Mouse (Mus musculus) stomach, embryonic 15.5 days (tissue): ENCODE data around the gene Rnls. TPM values are rescaled to one million over a fixed set of nuclear protein-coding genes. Genes with fewer than 3 reads are reported as not detected.
A peak's percentile ranks its signal among the peaks of the same experiment; 100 is the strongest.

Experiments
- ATAC-seq: fragments of 200-750 bp; cut with Nextera tagmentation; 2 replicates; pipeline ENCODE4 v1.8.0; 2017; ENCODE audit warnings: low read depth, moderate number of reproducible peaks, moderate TSS enrichment; ENCODE audit not compliant: insufficient read depth, low FRiP score
- H3K27ac ChIP-seq: fragments of 300-500 bp; sonication (generic); 2 replicates; pipeline ENCODE4 v1.5.1; 2015; ENCODE audit warnings: mild to moderate bottlenecking, inconsistent platforms
- H3K27me3 ChIP-seq: fragments of 300-500 bp; sonication (generic); replicated peaks from 2 replicates; pipeline ENCODE4 v1.6.1; 2015; ENCODE audit warnings: inconsistent platforms
- H3K36me3 ChIP-seq: fragments of 300-500 bp; sonication (generic); 2 replicates; pipeline ENCODE4 v1.6.1; 2015; ENCODE audit warnings: inconsistent platforms
- H3K4me1 ChIP-seq: fragments of 300-500 bp; sonication (generic); 2 replicates; pipeline ENCODE4 v1.6.1; 2015; ENCODE audit warnings: inconsistent platforms
- H3K4me2 ChIP-seq: fragments of 300-500 bp; sonication (generic); 2 replicates; pipeline ENCODE4 v1.6.1; 2015; ENCODE audit warnings: mild to moderate bottlenecking, inconsistent platforms
- H3K4me3 ChIP-seq: fragments of 300-500 bp; sonication (generic); replicated peaks from 2 replicates; pipeline ENCODE4 v1.5.1; 2015; ENCODE audit warnings: inconsistent platforms
- H3K9ac ChIP-seq: fragments of 300-500 bp; sonication (generic); 2 replicates; pipeline ENCODE4 v1.6.1; 2015; ENCODE audit warnings: inconsistent platforms
- H3K9me3 ChIP-seq: fragments of 300-500 bp; sonication (generic); 2 replicates; pipeline ENCODE4 v1.6.1; 2016; ENCODE audit warnings: inconsistent platforms
- WGBS: fragments of 180-500 bp; shearing (Covaris S2); methylation state at CpG from one replicate; pipeline ENCODE4 v1.1.7; 2015; 5-methylcytosine and 5-hydroxymethylcytosine counted together
- polyA plus RNA-seq: library from polyadenylated mRNA; unstranded; fragments of >200 nt; fragmentation: Nextera tagmentation; extraction: Ambion mirVana; gene quantifications from 2 replicates; pipeline ENCODE4 v1.2.1, GENCODE M21; 2015

The Rnls gene
- polyA plus RNA-seq, 1 experiment from 2014 or later = 7.4 TPM

DNA sequence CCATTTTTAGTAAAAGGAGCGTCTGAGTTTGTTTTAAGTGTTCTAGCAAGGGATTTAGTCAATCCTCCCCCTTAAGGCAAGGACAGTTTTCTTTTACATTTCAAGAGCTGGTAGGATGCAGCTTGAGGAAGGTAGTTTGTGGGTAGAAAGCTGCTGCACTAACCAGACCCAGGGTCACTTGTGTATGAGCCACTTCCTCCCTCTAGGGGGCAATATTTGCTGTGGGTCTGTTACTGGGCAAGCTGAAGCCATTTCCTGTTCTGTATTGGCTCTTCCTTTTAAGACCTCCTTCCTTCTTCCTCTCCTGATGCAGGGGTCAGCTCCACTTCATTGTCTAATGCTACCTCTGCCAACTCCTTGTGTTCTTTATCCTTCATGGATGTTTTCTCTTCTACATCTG lies 273.2 kb downstream of the Rnls start:
- H3K27me3 ChIP-seq = no peaks in the 10 kb centered on the region
- H3K4me3 ChIP-seq = no peak overlapping the region
- H3K4me2 ChIP-seq = no peak overlapping the region
- 83% methylated on average over 1 of the region's 1 CpGs for WGBS
- no peaks in the 10 kb centered on the region for H3K36me3 ChIP-seq
- H3K9ac ChIP-seq = no peak overlapping the region
- no peak for ATAC-seq
- no peaks in the 10 kb centered on the region for H3K4me1 ChIP-seq
- no peaks in the 10 kb centered on the region for H3K9me3 ChIP-seq
- no peak overlapping the region for H3K27ac ChIP-seq

DNA sequence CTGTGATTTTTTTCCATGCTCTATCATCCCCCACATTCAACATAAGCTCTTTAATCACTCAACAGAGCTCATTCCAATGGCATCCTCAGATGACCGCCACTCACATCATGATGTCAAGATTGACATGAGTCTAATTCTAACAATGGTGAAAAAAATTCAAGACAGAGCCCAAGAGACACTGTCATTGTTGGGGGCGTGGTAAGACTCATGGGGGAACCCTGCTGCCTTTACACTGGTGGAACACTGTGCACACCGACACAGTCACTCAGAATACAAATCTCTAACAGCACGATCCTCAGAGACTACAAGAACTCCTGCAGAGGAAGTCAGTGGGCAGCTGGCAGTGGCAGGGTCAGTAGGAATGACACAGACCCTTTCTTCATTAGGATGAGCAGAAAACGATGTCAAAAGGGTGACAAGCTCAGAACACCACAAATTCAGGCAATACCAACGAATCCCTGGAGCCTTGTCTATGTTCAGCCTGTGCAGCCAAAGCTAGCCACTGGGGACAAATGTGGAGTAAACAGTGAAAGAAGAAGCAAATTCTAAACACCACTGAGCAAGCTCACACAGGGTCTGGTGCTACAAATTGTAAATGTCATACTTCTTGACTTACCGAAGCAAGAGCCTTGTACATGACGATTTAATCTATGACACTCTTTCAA lies 277.3 kb downstream of the Rnls start:
- H3K9me3 ChIP-seq = no peaks in the 10 kb centered on the region
- H3K36me3 ChIP-seq = no peaks in the 10 kb centered on the region
- no peak for ATAC-seq
- 78% methylated on average over 8 of the region's 8 CpGs for WGBS
- no peak overlapping the region for H3K4me3 ChIP-seq
- H3K4me1 ChIP-seq = 0 out of 2 replicates have a peak, but pooled peaks cover 7% of the 10 kb centered on the region
- H3K9ac ChIP-seq = no peak overlapping the region
- no peaks in the 10 kb centered on the region for H3K27me3 ChIP-seq
- H3K4me2 ChIP-seq = no peak overlapping the region
- H3K27ac ChIP-seq = no peak overlapping the region

DNA sequence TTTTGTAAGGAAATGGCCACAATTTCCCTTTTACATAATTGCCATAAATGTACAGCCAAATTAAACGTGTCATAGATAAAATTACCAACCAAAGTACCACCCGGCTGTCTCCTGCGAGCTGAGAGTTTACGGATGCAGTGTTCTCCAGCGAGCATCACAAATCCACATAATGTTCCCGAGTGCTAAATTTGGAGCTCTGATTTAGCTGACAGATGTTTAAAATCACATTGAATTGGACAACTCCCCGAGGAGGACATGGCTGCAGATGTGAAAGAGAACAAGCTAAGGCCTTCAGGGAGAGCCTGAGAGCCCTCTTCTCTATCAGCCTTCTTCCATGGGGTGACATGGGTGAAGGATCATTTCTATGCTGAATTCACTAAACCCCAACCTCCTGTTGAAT lies 278.3 kb downstream of the Rnls start:
- H3K27me3 ChIP-seq = no peaks in the 10 kb centered on the region
- peak overlapping the region; percentile 54 for H3K27ac ChIP-seq
- no peak overlapping the region for H3K9ac ChIP-seq
- H3K4me1 ChIP-seq = 0 out of 2 replicates have a peak, but pooled peaks cover 10% of the 10 kb centered on the region
- H3K4me2 ChIP-seq = no peak overlapping the region
- no peak for ATAC-seq
- H3K9me3 ChIP-seq = no peaks in the 10 kb centered on the region
- no peaks in the 10 kb centered on the region for H3K36me3 ChIP-seq
- H3K4me3 ChIP-seq = no peak overlapping the region
- WGBS = 42% methylated on average over 7 of the region's 7 CpGs

DNA sequence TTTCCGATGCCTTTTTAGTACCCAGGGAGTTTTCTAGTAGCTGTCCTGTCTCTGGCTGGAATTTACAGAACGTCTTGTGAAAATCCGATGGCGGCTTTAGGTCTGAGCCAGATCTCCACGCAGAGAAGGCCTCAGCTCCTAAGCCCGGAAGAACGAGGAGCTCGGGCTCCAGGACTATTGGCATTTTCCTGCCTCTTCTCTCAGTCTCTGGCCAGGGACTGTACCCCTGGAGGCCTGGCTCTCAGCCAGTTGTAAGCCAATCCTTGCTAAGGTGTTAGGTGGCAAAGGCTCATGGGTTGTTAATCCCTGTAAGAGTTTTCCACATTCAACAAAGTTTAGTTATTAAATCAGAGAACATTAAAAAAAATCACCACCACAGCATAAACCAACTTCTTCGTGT lies 281.7 kb downstream of the Rnls start:
- H3K9ac ChIP-seq = no peak overlapping the region
- H3K4me1 ChIP-seq = 0 out of 2 replicates have a peak, but pooled peaks cover 10% of the 10 kb centered on the region
- H3K4me3 ChIP-seq = no peak overlapping the region
- no peak for ATAC-seq
- H3K36me3 ChIP-seq = no peaks in the 10 kb centered on the region
- H3K4me2 ChIP-seq = no peak overlapping the region
- H3K9me3 ChIP-seq = no peaks in the 10 kb centered on the region
- H3K27ac ChIP-seq = 0 out of 2 replicates have a peak overlapping the region, but pooled peaks have one; percentile 31
- WGBS = 68% methylated on average over 9 of the region's 9 CpGs
- no peaks in the 10 kb centered on the region for H3K27me3 ChIP-seq

DNA sequence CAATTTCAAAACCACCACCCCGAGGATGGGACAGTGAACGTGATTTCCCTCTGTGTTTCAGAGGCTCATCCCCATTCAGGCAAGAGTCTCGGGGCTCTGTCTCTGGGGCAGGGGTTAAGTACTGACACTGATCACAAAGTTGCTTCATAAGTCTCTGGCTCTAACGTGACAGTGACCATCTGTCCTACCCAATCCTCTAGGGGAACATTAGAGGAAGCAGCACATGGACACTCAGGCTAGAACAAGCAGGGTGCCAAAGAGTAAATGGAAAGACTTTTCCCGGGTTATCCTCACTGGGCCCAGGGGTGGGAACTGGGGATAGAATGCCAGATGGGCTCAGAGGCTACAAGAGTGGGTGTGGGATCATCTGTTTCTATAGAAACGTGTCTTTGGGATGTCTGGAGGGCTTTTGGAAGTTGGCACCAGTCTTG lies 282.1 kb downstream of the Rnls start:
- Histone ChIP-seq H3K4me2 (no peak overlapping the region), H3K27ac (0 out of 2 replicates have a peak overlapping the region, but pooled peaks have one; percentile 31), H3K9ac (no peak overlapping the region), H3K27me3 (no peaks in the 10 kb centered on the region), H3K4me1 (0 out of 2 replicates have a peak, but pooled peaks cover 10% of the 10 kb centered on the region), H3K9me3 (no peaks in the 10 kb centered on the region), H3K36me3 (no peaks in the 10 kb centered on the region), H3K4me3 (no peak overlapping the region)
- WGBS = 52% methylated on average over 6 of the region's 6 CpGs
- no peak for ATAC-seq

DNA sequence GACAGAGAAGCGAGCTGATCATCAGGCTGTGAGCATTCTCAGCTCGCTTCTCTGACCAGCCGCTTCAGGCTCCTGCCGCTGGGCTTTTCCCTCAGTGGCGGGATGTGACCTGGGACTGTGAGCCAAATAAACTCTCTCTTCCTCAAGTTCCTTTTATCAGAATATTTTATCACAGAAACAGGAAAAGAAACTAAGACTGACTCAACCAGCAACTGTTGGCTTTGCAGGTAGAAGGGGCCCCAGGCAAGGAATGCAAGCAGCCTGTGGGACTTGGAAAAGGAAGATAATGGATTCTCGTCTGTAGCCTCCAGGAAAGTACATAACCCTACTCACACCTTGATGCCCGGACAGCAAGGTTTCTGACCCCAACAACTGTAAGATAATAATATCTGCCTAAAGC lies 283.0 kb downstream of the Rnls start:
- H3K4me3 ChIP-seq = no peak overlapping the region
- ATAC-seq = no peak
- H3K27me3 ChIP-seq = no peaks in the 10 kb centered on the region
- 71% methylated on average over 7 of the region's 7 CpGs for WGBS
- H3K9ac ChIP-seq = no peak overlapping the region
- no peak overlapping the region for H3K4me2 ChIP-seq
- H3K9me3 ChIP-seq = no peaks in the 10 kb centered on the region
- no peaks in the 10 kb centered on the region for H3K36me3 ChIP-seq
- H3K27ac ChIP-seq = no peak overlapping the region
- 0 out of 2 replicates have a peak, but pooled peaks cover 10% of the 10 kb centered on the region for H3K4me1 ChIP-seq

DNA sequence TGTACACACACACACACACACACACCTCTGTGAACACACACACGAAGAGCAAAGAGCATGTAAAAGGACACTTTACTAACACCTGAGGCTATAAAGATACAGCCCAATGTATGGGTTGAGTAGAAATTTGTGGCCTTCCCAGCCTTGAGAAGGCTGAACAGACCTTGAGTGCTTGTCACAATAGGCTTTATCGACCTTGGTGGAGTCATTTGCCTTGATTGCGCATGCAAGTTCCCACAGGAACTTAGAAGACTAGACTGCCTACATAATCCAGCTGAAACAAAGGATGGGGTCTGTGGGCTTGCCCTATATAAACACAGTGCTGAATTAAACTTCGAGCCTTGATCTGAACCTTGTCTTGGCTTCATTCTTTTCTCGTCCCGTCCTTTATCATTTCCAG lies 288.2 kb downstream of the Rnls start:
- peaks cover 13% of the 10 kb centered on the region for H3K4me1 ChIP-seq
- no peak overlapping the region for H3K27ac ChIP-seq
- H3K27me3 ChIP-seq = no peaks in the 10 kb centered on the region
- H3K9ac ChIP-seq = no peak overlapping the region
- no peak overlapping the region for H3K4me3 ChIP-seq
- no peaks in the 10 kb centered on the region for H3K36me3 ChIP-seq
- ATAC-seq = no peak
- no peak overlapping the region for H3K4me2 ChIP-seq
- no peaks in the 10 kb centered on the region for H3K9me3 ChIP-seq
- WGBS = 91% methylated on average over 6 of the region's 6 CpGs

DNA sequence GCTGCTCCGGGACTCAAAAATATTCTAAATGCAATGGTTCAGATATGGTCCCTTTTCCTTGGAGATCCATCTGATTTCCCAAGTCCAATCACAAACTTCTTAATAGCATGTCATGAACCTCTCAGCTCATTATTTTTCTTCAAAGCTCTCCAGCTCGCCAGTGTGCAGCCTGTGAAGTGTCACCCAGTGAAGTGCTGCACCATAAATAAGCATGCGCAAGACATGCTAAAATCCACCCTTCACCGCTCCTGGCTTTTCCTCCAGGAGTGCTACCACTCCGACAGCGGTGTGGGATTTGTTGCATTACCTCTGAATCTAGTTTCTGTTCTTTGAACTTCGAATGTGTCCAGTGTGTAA lies 289.3 kb downstream of the Rnls start:
- ATAC-seq = no peak
- Histone ChIP-seq H3K4me1 (peaks cover 13% of the 10 kb centered on the region), H3K27me3 (no peaks in the 10 kb centered on the region), H3K9me3 (no peaks in the 10 kb centered on the region), H3K4me2 (no peak overlapping the region), H3K36me3 (no peaks in the 10 kb centered on the region), H3K27ac (no peak overlapping the region), H3K9ac (no peak overlapping the region), H3K4me3 (no peak overlapping the region)
- 52% methylated on average over 7 of the region's 7 CpGs for WGBS

DNA sequence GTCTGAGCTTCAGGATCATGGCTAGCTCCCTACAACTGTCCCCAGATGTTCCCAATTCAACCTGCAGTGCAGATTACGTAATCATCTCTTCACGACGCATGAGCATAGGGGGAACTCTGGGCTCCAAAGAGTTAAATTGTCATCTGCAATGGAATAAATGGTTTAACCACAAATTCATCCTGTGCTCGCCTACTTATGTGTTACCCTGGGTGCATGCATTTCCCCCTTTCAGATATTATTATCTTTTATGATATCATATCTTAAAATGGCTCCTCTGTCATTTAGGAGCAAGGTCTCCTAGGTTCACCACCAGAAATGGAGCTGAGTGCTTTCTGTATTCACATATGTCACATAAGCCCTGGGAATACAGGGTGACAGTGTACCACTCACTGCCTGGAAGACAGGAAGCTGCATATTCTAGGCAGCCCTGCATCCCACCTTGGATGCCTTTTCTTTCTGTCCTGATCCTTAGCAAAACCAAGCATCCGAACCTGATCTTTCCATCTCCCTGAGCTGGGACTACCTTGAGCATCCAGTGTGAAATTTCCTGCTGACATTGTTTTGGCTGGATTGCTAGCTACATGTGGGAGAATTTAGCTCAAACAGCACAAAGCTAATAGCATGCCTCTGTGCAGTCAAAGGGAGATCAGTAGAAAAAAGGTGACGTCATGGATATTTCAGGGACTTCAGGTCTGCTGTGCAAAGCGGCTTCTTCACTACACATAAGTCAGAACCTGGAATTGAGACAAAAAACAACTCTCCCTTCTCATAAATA lies 289.9 kb downstream of the Rnls start:
- H3K27ac ChIP-seq = no peak overlapping the region
- no peaks in the 10 kb centered on the region for H3K27me3 ChIP-seq
- no peaks in the 10 kb centered on the region for H3K9me3 ChIP-seq
- H3K36me3 ChIP-seq = no peaks in the 10 kb centered on the region
- no peak for ATAC-seq
- H3K4me3 ChIP-seq = no peak overlapping the region
- no peak overlapping the region for H3K4me2 ChIP-seq
- no peak overlapping the region for H3K9ac ChIP-seq
- H3K4me1 ChIP-seq = peaks cover 13% of the 10 kb centered on the region
- WGBS = 62% methylated on average over 7 of the region's 7 CpGs

DNA sequence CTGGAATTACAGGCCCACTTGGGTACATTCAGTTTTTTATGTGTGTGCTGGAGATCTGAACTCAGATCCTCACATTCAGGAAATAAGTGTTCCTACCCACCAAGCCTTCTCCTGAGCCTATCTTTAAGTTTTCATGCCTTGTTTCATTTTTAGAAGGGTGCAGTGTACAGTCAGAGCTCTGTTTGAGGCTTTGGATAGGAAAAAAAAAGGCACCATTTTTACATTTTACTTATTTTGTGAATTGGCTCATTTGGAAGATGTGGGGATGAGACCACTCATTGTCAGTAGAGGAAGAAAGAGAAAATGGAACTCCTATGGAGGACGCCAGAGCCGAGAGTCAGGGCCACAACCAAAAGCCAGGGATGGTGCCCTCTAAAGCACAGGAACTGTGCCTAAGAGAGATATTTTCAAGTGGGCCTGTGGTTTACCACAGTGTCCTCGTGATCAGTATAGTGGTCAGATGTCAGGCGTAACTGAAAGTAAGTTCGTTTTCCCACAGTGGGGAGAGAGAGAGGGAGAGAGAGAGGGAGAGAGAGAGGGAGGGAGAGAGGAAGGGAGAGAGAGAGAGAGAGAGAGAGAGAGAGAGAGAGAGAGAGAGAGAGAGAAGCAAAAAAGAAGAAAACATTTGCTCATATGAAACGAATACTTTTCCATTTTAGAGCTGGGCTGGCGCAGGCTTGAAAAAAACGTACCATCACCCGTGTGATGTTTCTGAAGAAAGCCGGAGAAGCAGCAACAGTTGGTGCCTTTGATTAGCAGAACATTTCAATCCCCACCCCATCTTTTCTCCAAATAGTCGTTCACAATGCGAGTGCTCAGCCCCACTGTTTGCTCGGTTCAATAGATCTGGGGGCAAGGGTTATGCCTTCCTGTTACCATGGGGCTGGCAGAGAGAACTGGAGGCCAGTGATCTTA lies 290.7 kb downstream of the Rnls start:
- no peak for ATAC-seq
- no peak overlapping the region for H3K4me2 ChIP-seq
- H3K27me3 ChIP-seq = no peaks in the 10 kb centered on the region
- H3K4me3 ChIP-seq = no peak overlapping the region
- WGBS = 58% methylated on average over 13 of the region's 13 CpGs
- peaks cover 13% of the 10 kb centered on the region for H3K4me1 ChIP-seq
- H3K9ac ChIP-seq = no peak overlapping the region
- H3K36me3 ChIP-seq = no peaks in the 10 kb centered on the region
- no peak overlapping the region for H3K27ac ChIP-seq
- no peaks in the 10 kb centered on the region for H3K9me3 ChIP-seq

DNA sequence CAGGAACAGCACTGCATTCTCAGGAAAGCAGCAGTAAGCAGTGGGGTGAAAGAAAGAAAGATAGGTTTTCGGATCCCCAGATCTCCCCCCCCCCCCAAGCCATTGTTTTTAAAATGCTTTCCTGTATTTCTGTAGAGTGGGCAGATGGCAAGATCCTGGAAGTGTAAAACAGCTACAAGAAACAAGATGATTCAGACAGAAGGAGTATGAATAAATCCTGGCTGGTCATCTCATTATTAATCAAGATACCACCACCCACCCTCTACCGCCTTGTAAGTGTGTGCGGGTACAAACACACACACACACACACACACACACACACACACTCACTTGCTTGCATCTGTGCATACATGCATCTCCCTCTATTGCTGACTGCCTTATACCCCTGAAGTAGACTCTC lies 291.5 kb downstream of the Rnls start:
- Histone ChIP-seq H3K9ac (no peak overlapping the region), H3K9me3 (no peaks in the 10 kb centered on the region), H3K4me2 (no peak overlapping the region), H3K27me3 (no peaks in the 10 kb centered on the region), H3K4me1 (peaks cover 13% of the 10 kb centered on the region), H3K4me3 (no peak overlapping the region), H3K36me3 (no peaks in the 10 kb centered on the region), H3K27ac (no peak overlapping the region)
- 70% methylated on average over 3 of the region's 3 CpGs for WGBS
- ATAC-seq = no peak

DNA sequence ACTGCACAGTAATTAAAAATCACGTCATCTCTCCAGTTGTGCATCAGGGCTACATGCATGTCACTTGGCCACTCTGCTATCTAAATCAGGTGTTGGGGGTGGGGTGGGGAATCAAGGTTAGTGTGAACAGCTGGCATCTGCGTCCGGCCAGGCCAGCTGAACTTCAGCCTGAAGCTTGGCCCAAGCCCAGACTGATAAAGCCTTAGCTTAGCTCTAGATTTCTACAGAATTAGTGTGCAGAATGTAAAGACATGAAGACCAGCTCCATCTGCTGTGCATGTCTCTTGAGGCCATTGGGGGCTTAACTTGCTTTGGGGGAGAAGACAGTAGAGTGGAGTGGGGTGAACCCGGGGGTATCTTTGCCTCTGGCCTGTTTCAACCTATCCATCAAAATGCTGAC lies 292.1 kb downstream of the Rnls start:
- H3K9ac ChIP-seq = no peak overlapping the region
- no peaks in the 10 kb centered on the region for H3K36me3 ChIP-seq
- H3K9me3 ChIP-seq = no peaks in the 10 kb centered on the region
- 35% methylated on average over 4 of the region's 4 CpGs for WGBS
- ATAC-seq = peak; percentile 75
- no peak overlapping the region for H3K4me3 ChIP-seq
- H3K4me1 ChIP-seq = peaks cover 13% of the 10 kb centered on the region
- H3K4me2 ChIP-seq = no peak overlapping the region
- no peak overlapping the region for H3K27ac ChIP-seq
- H3K27me3 ChIP-seq = no peaks in the 10 kb centered on the region
